20 mouse cellular contexts compared by ENCODE assay signal in the genomic region with DNA sequence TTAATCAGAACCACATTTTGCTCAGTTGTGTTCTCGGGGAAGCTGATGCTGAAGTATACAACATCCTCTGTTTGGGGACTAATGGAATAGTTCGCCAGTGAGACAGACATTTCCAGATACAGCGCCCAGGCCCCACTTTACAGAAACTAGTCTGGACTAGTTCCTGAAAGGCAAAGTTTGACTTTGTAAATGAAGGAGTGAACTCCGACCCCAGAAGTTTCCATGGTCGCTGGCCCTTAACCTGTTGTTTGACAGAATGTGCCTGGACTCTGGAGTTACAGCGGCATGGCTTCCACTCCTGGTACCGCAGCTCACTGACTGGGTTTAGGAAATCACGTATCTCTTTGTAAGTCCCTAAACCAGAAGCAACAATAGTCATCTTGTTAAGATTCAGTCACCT.
DNase-seq lines count a peak whose midpoint lies in the region; ATAC-seq lines count a peak whose summit lies in the region.
"Had no signal": no experiment of that assay in that cellular context is flagged by ENCODE, and none has a peak within 500 bp of the region (broad histone marks: within the 10 kb centered on the region; RNA-seq: fewer than 3 reads in every experiment).

No protein-coding gene starts in this region.

- H3K36me3 ChIP-seq in kidney, embryonic 16.5 days (ENCODE audit: insufficient read depth, low read length), result no peaks in the 10 kb centered on the region
- H3K36me3 ChIP-seq: limb, embryonic 15.5 days; midbrain, embryonic 15.5 days; neural tube, embryonic 12.5 days; stomach, embryonic 15.5 days had no signal

- DNase-seq in kidney, adult 8-10 months, result peak; percentile 55 to 62
- DNase-seq in NIH3T3 (ENCODE audit: low read depth), result peak; percentile 14
- peak; percentile 31 for DNase-seq in forelimb bud, embryonic 11.5 days (ENCODE audit: low read depth, low spot score)
- DNase-seq in kidney, postnatal 36 days, result peak; percentile 66 to 83
- no peak for DNase-seq in ovary, postnatal 36 days (ENCODE audit: low spot score)
- DNase-seq: adrenal gland, postnatal 10 days; cerebellum, adult 18-20 months; cerebellum, postnatal 14 days; layer of hippocampus, adult 9-11 months; lung, postnatal 4 days; thymus, postnatal 4 days had no signal

- H3K4me1 ChIP-seq in kidney, embryonic 16.5 days (ENCODE audit: insufficient read depth, low read length), result peaks cover 7% of the 10 kb centered on the region; the same call in 1 of the 2 replicates
- H3K4me1 ChIP-seq: midbrain, embryonic 15.5 days; neural tube, embryonic 12.5 days; stomach, embryonic 15.5 days had no signal

- H3K4me3 ChIP-seq in kidney, embryonic 16.5 days (ENCODE audit: low read length), result no peak overlapping the region
- H3K4me3 ChIP-seq: forebrain, embryonic 13.5 days; limb, embryonic 15.5 days; midbrain, embryonic 15.5 days; neural tube, embryonic 12.5 days; stomach, embryonic 15.5 days had no signal

- no peaks in the 10 kb centered on the region for H3K9me3 ChIP-seq in kidney, embryonic 16.5 days (ENCODE audit: low read length)
- H3K9me3 ChIP-seq: forebrain, embryonic 13.5 days; limb, embryonic 15.5 days; midbrain, embryonic 15.5 days; neural tube, embryonic 12.5 days; stomach, embryonic 15.5 days had no signal

- H3K4me2 ChIP-seq in kidney, embryonic 16.5 days (replicated peaks; ENCODE audit: low read depth, low read length), result no peak overlapping the region
- H3K4me2 ChIP-seq: forebrain, embryonic 13.5 days; heart, embryonic 11.5 days; limb, embryonic 15.5 days; midbrain, embryonic 15.5 days; neural tube, embryonic 12.5 days; stomach, embryonic 15.5 days had no signal

- no peaks in the 10 kb centered on the region for H3K27me3 ChIP-seq in kidney, embryonic 16.5 days (ENCODE audit: insufficient read depth, low read length)
- H3K27me3 ChIP-seq: forebrain, embryonic 13.5 days; limb, embryonic 15.5 days; midbrain, embryonic 15.5 days; neural tube, embryonic 12.5 days; stomach, embryonic 15.5 days had no signal

- no peak overlapping the region for H3K27ac ChIP-seq in kidney, embryonic 16.5 days (ENCODE audit: low read length)
- H3K27ac ChIP-seq: forebrain, embryonic 13.5 days; limb, embryonic 15.5 days; midbrain, embryonic 15.5 days; neural tube, embryonic 12.5 days; stomach, embryonic 15.5 days had no signal

- 63% methylated on average over 8 of the region's 8 CpGs for WGBS in kidney, embryonic 16.5 days

- no peak for ATAC-seq in kidney, embryonic 16.5 days (ENCODE audit: low FRiP score, low TSS enrichment)
- no peak for ATAC-seq in megakaryocyte-erythroid progenitor cell, adult 5-6 weeks (replicated peaks; ENCODE audit: low FRiP score, low TSS enrichment, poor library complexity, severe bottlenecking)
- ATAC-seq: forebrain, embryonic 13.5 days; intestine, postnatal 0 days; midbrain, embryonic 15.5 days had no signal

- H3K9ac ChIP-seq in kidney, embryonic 16.5 days (replicated peaks; ENCODE audit: low read length), result no peak overlapping the region
- H3K9ac ChIP-seq: forebrain, embryonic 13.5 days; limb, embryonic 15.5 days; midbrain, embryonic 15.5 days; neural tube, embryonic 12.5 days; stomach, embryonic 15.5 days had no signal
